8 mouse cellular contexts compared by ENCODE assay signal in genomic region chr3:127225799-127226730, GRCm38 (mm10).
DNase-seq lines count a peak whose midpoint lies in the region; ATAC-seq lines count a peak whose summit lies in the region.

No protein-coding gene starts in this region.

- H3K9ac ChIP-seq in hindbrain, embryonic 11.5 days (ENCODE audit: low read depth, low read length): peak overlapping the region; percentile 63

- no peaks in the 10 kb centered on the region for H3K27me3 ChIP-seq in hindbrain, embryonic 11.5 days (ENCODE audit: control insufficient read depth, insufficient read depth, low read length)

- peaks cover 2% of the 10 kb centered on the region; the same call in 1 of the 2 replicates for H3K4me1 ChIP-seq in hindbrain, embryonic 11.5 days (replicated peaks; ENCODE audit: control insufficient read depth, insufficient read depth, low read length)

- DNase-seq in ovary, adult 18-20 months (ENCODE audit: low spot score): peak; percentile 11
- DNase-seq in ovary, postnatal 14 days (ENCODE audit: low spot score): no peak
- DNase-seq in embryo, embryonic 11 days: peak; percentile 82
- DNase-seq in hindbrain, embryonic 11.5 days (ENCODE audit: low spot score): peak; percentile 86
- peak; percentile 31 to 37 for DNase-seq in layer of hippocampus, postnatal 25 days (ENCODE audit: extremely low spot score in 1 of 2, low spot score in 1 of 2)
- peak; percentile 31 for DNase-seq in lung, postnatal 25 days (ENCODE audit: low spot score)
- DNase-seq in right cerebral cortex, postnatal 4 days: peak; percentile 76
- no peak for DNase-seq in thymus, adult 18-20 months

- H3K27ac ChIP-seq in hindbrain, embryonic 11.5 days (ENCODE audit: low read depth, low read length): peak overlapping the region; percentile 82

- no peaks in the 10 kb centered on the region for H3K9me3 ChIP-seq in hindbrain, embryonic 11.5 days (ENCODE audit: control insufficient read depth, low read length)

- no peaks in the 10 kb centered on the region for H3K36me3 ChIP-seq in hindbrain, embryonic 11.5 days (ENCODE audit: control insufficient read depth, insufficient read depth, low read length)

- H3K4me2 ChIP-seq in hindbrain, embryonic 11.5 days (replicated peaks; ENCODE audit: low read depth, low read length): peak overlapping the region; percentile 69

- WGBS in hindbrain, embryonic 11.5 days: 6% methylated on average over 26 of the region's 26 CpGs

- H3K4me3 ChIP-seq in hindbrain, embryonic 11.5 days (ENCODE audit: low read depth, low read length): peak overlapping the region; percentile 43

- peak; percentile 96 for ATAC-seq in hindbrain, embryonic 11.5 days (ENCODE audit: low FRiP score)

Comparison
In these comparisons a context has a peak if more than half of its experiments do, and no peak if none do; other contexts are left out.
1. DNase-seq: peak in ovary, adult 18-20 months (single experiment), embryo, embryonic 11 days (single experiment), hindbrain, embryonic 11.5 days (single experiment), layer of hippocampus, postnatal 25 days (2 of 2), lung, postnatal 25 days (single experiment) and right cerebral cortex, postnatal 4 days (single experiment); none in ovary, postnatal 14 days (single experiment) and thymus, adult 18-20 months (0 of 2).